Mouse (Mus musculus) heart, adult 2 months (tissue): ENCODE data around the gene Cep41. TPM values are rescaled to one million over a fixed set of nuclear protein-coding genes. Genes with fewer than 3 reads are reported as not detected.
A peak's percentile ranks its signal among the peaks of the same experiment; 100 is the strongest.

Experiments
- DNase-seq, 2 experiments: peaks; one replicate each; pipeline ENCODE4 v3.0.0; 2021
- H3K27ac ChIP-seq: fragments of 200-600 bp; 2 replicates; pipeline ENCODE4 v1.8.1; 2022
- H3K27me3 ChIP-seq: fragments of 200-500 bp; 2 replicates; pipeline ENCODE4 v1.6.1; 2012; ENCODE audit warnings: mild to moderate bottlenecking, low read length, inconsistent platforms, mixed read lengths; ENCODE audit not compliant: control insufficient read depth, insufficient read depth
- H3K36me3 ChIP-seq: fragments of 200-500 bp; 2 replicates; pipeline ENCODE4 v1.6.1; 2012; ENCODE audit warnings: low read length, inconsistent platforms; ENCODE audit not compliant: control insufficient read depth, insufficient read depth
- H3K4me1 ChIP-seq: fragments of 200-500 bp; 2 replicates; pipeline ENCODE4 v1.6.1; 2011; ENCODE audit warnings: low read length; ENCODE audit not compliant: control insufficient read depth, insufficient read depth
- H3K4me3 ChIP-seq: fragments of 200-600 bp; 2 replicates; pipeline ENCODE4 v1.8.1; 2022
- H3K79me2 ChIP-seq: fragments of 200-500 bp; replicated peaks from 2 replicates; pipeline ENCODE4 v1.6.1; 2012; ENCODE audit warnings: mild to moderate bottlenecking, inconsistent platforms, low read length, moderate library complexity, mixed read lengths; ENCODE audit not compliant: control insufficient read depth, insufficient read depth
- H3K9ac ChIP-seq: fragments of 200-500 bp; 2 replicates; pipeline ENCODE4 v1.6.1; 2012; ENCODE audit warnings: low read depth, mild to moderate bottlenecking, control low read depth, inconsistent platforms, low read length, mixed read lengths
- CTCF ChIP-seq: fragments of 200-600 bp; IDR thresholded peaks from 2 replicates; pipeline ENCODE4 v1.8.1; 2022; ENCODE audit warnings: antibody characterized with exemption, mild to moderate bottlenecking, moderate library complexity
- EP300 ChIP-seq: fragments of 200-500 bp; IDR thresholded peaks from 2 replicates; pipeline ENCODE4 v1.6.1; 2011; ENCODE audit warnings: low read depth, low read length, control low read depth; ENCODE audit not compliant: insufficient read depth
- POLR2A ChIP-seq: fragments of 200-500 bp; IDR thresholded peaks from 2 replicates; pipeline ENCODE4 v1.6.1; 2011; ENCODE audit warnings: mild to moderate bottlenecking, low read depth, low read length, control low read depth; ENCODE audit not compliant: insufficient read depth
- WGBS: fragments of 180-500 bp; shearing (Covaris S2); methylation state at CpG from one replicate; pipeline ENCODE4 v1.1.7; 2018; 5-methylcytosine and 5-hydroxymethylcytosine counted together
- intact Hi-C: fragments of 180-260 bp; cut with DNase I; formaldehyde crosslinking; loops from one replicate; pipeline ENCODE4 v1.15.1; 2025
- polyA plus RNA-seq: library from polyadenylated mRNA; depleted of rRNA; stranded (reverse); fragments of >200 nt; gene quantifications from 2 replicates; pipeline ENCODE4 v1.2.3, GENCODE M21; 2012
- total RNA-seq, 2 experiments: library from RNA; stranded (reverse); gene quantifications; 2 replicates each; pipeline ENCODE4 v1.2.3; 2021

Cep41 gene
- total and polyA plus RNA-seq, 3 experiments = 1.3 to 1.9 (median 1.4) TPM

DNA sequence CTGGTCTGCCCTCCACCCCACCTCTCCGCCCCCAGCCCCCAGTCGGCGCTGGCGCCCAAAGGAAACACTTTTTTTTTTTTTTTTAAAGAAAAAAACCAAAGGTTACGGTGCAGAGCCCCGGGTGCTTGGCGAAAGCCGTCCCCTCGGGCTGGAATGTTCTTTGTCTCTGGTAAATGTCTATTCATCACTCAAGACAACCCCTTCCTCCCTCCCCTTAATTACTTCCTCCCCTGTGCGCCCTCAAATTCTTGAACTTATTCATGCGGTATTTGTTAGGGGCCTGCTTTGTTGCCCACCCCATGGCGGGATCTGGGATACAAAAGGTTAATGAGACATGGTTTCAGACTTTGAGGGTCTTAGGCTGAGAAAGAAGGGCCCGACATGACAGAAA, 42.8 kb upstream of the Cep41 start:
- Histone ChIP-seq H3K27me3 (no peaks in the 10 kb centered on the region), H3K36me3 (no peaks in the 10 kb centered on the region), H3K27ac (peak overlapping the region; percentile 26), H3K9ac (no peak overlapping the region), H3K4me1 (no peaks in the 10 kb centered on the region), H3K4me3 (peak overlapping the region; percentile 40), H3K79me2 (no peaks in the 10 kb centered on the region)
- TF ChIP-seq EP300 (no peak), POLR2A (no peak), CTCF (no peak)
- intact Hi-C loops = no loop called here
- DNase-seq = no peak
- 50% methylated on average over 13 of the region's 13 CpGs for WGBS

GRCm38 (mm10) chr6:30735728-30736371, 42.3 kb upstream of the Cep41 start:
- WGBS = 48% methylated on average over 15 of the region's 15 CpGs
- intact Hi-C loops = no loop called here

DNA sequence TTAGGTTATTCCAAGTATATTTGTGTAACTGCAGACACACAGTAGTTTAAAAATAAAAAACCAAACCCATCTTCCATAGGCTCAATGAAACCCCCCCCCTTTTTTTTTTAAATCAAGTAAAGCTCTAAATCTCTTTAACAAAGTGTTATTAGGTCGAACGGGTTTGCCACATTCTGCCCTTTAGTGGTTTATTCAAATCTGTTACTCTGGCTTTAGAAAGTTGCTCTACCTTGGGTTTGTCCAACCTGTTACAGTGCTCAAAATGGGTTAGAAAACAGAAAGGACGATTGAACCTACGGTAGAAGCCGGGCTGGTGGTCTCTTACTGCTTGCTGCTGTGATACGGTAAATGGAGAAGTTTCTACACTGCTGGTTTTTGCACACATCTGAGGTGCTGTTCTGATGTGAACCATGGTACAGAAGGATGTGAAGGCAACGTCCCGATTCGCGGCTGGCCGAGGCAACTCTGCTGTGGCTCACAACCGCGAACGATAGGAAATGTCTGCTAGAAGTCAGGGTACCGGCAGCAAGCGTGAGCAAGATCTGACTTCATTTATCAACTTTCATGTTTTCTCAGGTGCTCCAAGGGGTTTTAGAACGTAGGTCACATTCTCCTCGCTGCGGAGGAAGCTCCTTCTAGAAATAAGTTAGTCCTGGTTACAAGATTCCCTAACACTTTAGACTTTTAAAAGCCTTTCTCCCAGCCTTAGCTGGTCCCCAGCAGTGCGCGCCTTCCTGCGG, 41.6 kb upstream of the Cep41 start:
- no peaks in the 10 kb centered on the region for H3K27me3 ChIP-seq
- DNase-seq = no peak
- H3K4me1 ChIP-seq = no peaks in the 10 kb centered on the region
- peak overlapping the region; percentile 51 for H3K27ac ChIP-seq
- TF ChIP-seq POLR2A (no peak), EP300 (no peak), CTCF (no peak)
- no peaks in the 10 kb centered on the region for H3K36me3 ChIP-seq
- no peak overlapping the region for H3K9ac ChIP-seq
- H3K4me3 ChIP-seq = peak overlapping the region; percentile 40
- 51% methylated on average over 22 of the region's 22 CpGs for WGBS
- intact Hi-C loops = no loop called here
- no peaks in the 10 kb centered on the region for H3K79me2 ChIP-seq

More at GRCm38 (mm10) chr6:30735728-30736371, 42.3 kb upstream of the Cep41 start:
- Histone ChIP-seq H3K79me2 (no peaks in the 10 kb centered on the region), H3K9ac (no peak overlapping the region), H3K27me3 (no peaks in the 10 kb centered on the region), H3K36me3 (no peaks in the 10 kb centered on the region), H3K4me3 (peak overlapping the region; percentile 40), H3K4me1 (no peaks in the 10 kb centered on the region), H3K27ac (peak overlapping the region; percentile 51)
- TF ChIP-seq POLR2A (no peak), CTCF (no peak), EP300 (no peak)
- peak in 1 of 2 experiments; percentile 40 for DNase-seq

DNA sequence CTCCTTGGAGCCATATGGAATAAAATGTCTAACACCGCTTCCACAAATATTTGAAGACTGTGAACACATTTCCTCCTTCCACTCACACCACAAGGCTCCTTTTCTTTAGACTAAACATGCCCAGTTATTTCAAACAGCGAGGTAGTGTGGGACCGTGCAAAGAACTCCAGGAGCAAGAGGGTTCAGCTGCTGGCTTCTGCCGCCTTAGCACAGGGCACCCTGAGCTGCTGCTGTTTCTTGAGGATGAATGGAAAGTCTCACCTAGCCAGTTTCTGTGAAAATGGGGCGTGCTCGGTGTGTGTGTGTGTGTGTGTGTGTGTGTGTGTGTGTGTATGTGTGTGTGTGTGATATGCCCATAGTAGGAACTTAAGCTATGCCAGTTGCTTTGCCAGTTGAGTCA, 40.9 kb upstream of the Cep41 start:
- no peak for DNase-seq
- no peak overlapping the region for H3K9ac ChIP-seq
- no peak overlapping the region for H3K27ac ChIP-seq
- H3K4me1 ChIP-seq = peaks cover 4% of the 10 kb centered on the region
- H3K4me3 ChIP-seq = no peak overlapping the region
- no peaks in the 10 kb centered on the region for H3K79me2 ChIP-seq
- no peaks in the 10 kb centered on the region for H3K36me3 ChIP-seq
- TF ChIP-seq EP300 = no peak
- no peak for TF ChIP-seq POLR2A
- TF ChIP-seq CTCF = no peak
- intact Hi-C loops = no loop called here
- no peaks in the 10 kb centered on the region for H3K27me3 ChIP-seq
- 80% methylated on average over 6 of the region's 6 CpGs for WGBS

GRCm38 (mm10) chr6:30732571-30733130, 39.1 kb upstream of the Cep41 start:
- TF ChIP-seq EP300 = no peak
- Histone ChIP-seq H3K79me2 (no peaks in the 10 kb centered on the region), H3K4me3 (no peak overlapping the region), H3K27ac (no peak overlapping the region), H3K4me1 (peaks cover 4% of the 10 kb centered on the region), H3K36me3 (no peaks in the 10 kb centered on the region), H3K27me3 (no peaks in the 10 kb centered on the region), H3K9ac (no peak overlapping the region)
- intact Hi-C loops = no loop called here
- 72% methylated on average over 18 of the region's 18 CpGs for WGBS
- DNase-seq = no peak

- Histone ChIP-seq H3K4me1 (peaks cover 4% of the 10 kb centered on the region), H3K4me3 (no peak overlapping the region), H3K9ac (no peak overlapping the region), H3K36me3 (no peaks in the 10 kb centered on the region), H3K27ac (no peak overlapping the region), H3K79me2 (no peaks in the 10 kb centered on the region), H3K27me3 (no peaks in the 10 kb centered on the region)
- WGBS = 48% methylated on average over 12 of the region's 12 CpGs
- no peak for TF ChIP-seq CTCF
- TF ChIP-seq POLR2A = no peak
- no peak for TF ChIP-seq EP300
- intact Hi-C loops = no loop called here
- DNase-seq = no peak
Observed at GRCm38 (mm10) chr6:30730301-30730971, 36.9 kb upstream of the Cep41 start.
